Mouse (Mus musculus) spleen, adult 2 months (tissue): ENCODE data around the gene Alyref2. TPM values are rescaled to one million over a fixed set of nuclear protein-coding genes. Genes with fewer than 3 reads are reported as not detected.
"Not testable (repeated sequence)": the region's sequence is repeated elsewhere in the genome, so short reads cannot be mapped to it uniquely, and the experiment has no call there.

ENCODE experiments used
- DNase-seq, 2 experiments: peaks; one replicate each; pipeline versions ENCODE4 v3.0.0 to v3.0.0-alpha.2; 2012 to 2021; ENCODE audit warnings: low spot score in 2 of 2, low read depth in 1 of 2
- H3K27ac ChIP-seq: fragments of 200-500 bp; 2 replicates; pipeline ENCODE4 v1.5.1; 2012; ENCODE audit warnings: low read length, inconsistent platforms; ENCODE audit not compliant: insufficient read depth
- H3K27me3 ChIP-seq: fragments of 200-500 bp; 2 replicates; pipeline ENCODE4 v1.6.1; 2012; ENCODE audit warnings: mild to moderate bottlenecking, moderate library complexity, low read length, inconsistent platforms; ENCODE audit not compliant: control insufficient read depth, insufficient read depth
- H3K36me3 ChIP-seq: fragments of 200-500 bp; 2 replicates; pipeline ENCODE4 v1.6.1; 2012; ENCODE audit warnings: mild to moderate bottlenecking, low read length, inconsistent platforms; ENCODE audit not compliant: control insufficient read depth, insufficient read depth
- H3K4me1 ChIP-seq: fragments of 200-500 bp; 2 replicates; pipeline ENCODE4 v1.6.1; 2011; ENCODE audit warnings: inconsistent platforms; ENCODE audit not compliant: control insufficient read depth, insufficient read depth, insufficient read length
- H3K4me3 ChIP-seq: fragments of 200-500 bp; 2 replicates; pipeline ENCODE4 v1.5.1; 2011; ENCODE audit warnings: mild to moderate bottlenecking, inconsistent platforms; ENCODE audit not compliant: insufficient read depth, insufficient read length; ENCODE audit errors: extremely low read depth
- CTCF ChIP-seq: fragments of 200-500 bp; IDR thresholded peaks from 2 replicates; pipeline ENCODE4 v1.5.1; 2011; ENCODE audit warnings: mild to moderate bottlenecking, inconsistent platforms; ENCODE audit not compliant: insufficient read depth, insufficient read length, insufficient replicate concordance; ENCODE audit errors: extremely low read depth
- POLR2A ChIP-seq: fragments of 200-500 bp; IDR thresholded peaks from 2 replicates; pipeline ENCODE4 v1.6.1; 2011; ENCODE audit warnings: low read depth, low read length, inconsistent platforms
- WGBS: fragments of 180-500 bp; shearing (Covaris S2); methylation state at CpG from one replicate; pipeline ENCODE4 v1.1.7; 2018; 5-methylcytosine and 5-hydroxymethylcytosine counted together
- polyA plus RNA-seq: library from polyadenylated mRNA; depleted of rRNA; stranded (reverse); fragments of >200 nt; gene quantifications from 2 replicates; pipeline ENCODE4 v1.2.3, GENCODE M21; 2012

Alyref2 gene
- polyA plus RNA-seq, 1 experiment = 5.1 TPM

DNA sequence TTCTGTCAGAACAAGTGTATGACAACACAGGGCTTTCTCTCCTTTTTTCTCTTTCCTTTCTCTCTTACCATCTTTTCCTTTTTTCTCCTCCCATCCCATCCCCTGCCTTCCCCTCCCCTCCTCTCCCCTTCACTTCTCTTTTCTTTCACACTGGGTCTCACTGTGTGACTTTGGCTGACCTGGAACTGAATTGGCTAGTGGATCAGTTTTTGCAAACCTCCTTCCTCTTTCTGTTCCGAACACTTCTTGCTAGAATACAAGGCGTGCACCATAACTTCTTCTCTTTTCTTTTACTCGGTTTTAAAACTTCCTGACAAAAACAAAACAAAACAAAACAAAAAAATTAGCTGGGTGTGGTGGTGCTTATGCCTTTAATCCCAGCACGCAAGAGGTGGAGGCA is 36.7 kb upstream of the Alyref2 start:
- DNase-seq = no peak
- TF ChIP-seq POLR2A = no peak
- no peak for TF ChIP-seq CTCF
- peak overlapping the region; percentile 31; the same call in 1 of the 2 replicates for H3K4me3 ChIP-seq
- WGBS = 9% methylated on average over 4 of the region's 4 CpGs
- H3K36me3 ChIP-seq = no peaks in the 10 kb centered on the region
- no peaks in the 10 kb centered on the region for H3K27me3 ChIP-seq
- H3K4me1 ChIP-seq = no peaks in the 10 kb centered on the region; the same call in 1 of the 2 replicates
- H3K27ac ChIP-seq = peak overlapping the region; percentile 52

DNA sequence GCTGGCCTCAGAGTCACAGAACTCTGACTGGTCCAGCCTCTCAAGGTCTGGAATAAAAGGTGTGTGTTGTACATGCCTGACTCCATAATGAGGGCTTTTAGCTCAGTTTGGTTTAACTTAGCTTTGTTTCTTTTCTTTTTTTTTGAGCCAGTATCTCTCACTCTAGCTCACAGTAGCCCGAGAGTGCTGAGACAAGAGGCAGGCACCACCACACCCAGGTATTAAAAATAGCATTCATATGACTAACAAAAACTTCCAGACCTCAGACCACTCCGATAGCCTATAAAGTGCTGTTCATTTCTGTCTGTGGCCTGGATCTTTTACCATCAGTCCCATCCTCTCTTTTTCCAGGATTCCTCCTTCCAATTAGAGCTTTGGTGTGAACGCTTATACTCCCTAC is 33.6 kb upstream of the Alyref2 start:
- TF ChIP-seq POLR2A (no peak), CTCF (no peak)
- H3K4me1 ChIP-seq = no peaks in the 10 kb centered on the region; the same call in 1 of the 2 replicates
- 73% methylated on average over 3 of the region's 3 CpGs for WGBS

DNA sequence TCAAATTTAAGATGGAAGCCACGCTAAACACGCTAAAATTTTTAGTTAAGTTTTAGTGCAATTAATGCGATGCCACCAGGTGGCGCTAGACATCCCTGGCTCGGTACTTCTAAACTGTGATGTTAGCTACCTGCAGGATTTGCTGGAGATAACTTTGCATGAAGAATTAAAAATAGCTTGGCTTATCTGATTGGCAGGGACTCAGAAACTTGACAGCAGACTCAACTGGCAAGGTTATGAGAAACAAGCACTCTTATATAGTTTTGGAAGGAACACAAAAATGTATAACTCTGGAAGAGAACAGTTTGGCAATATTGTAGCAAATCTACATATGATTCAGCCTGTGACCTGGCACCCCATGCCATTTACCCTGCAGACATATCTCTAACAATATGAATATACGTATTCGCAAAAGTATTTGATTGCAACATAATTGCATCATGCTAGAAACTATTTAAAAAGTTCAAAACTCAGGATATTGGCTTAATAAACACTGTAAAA is 32.9 kb upstream of the Alyref2 start:
- Histone ChIP-seq H3K36me3 (no peaks in the 10 kb centered on the region), H3K4me3 (no peak overlapping the region), H3K27ac (no peak overlapping the region), H3K4me1 (no peaks in the 10 kb centered on the region; the same call in 1 of the 2 replicates), H3K27me3 (no peaks in the 10 kb centered on the region)
- WGBS = 24% methylated on average over 7 of the region's 7 CpGs
- DNase-seq = peak; percentile 52 to 55
- TF ChIP-seq CTCF = peak; percentile 44; the same call in 1 of the 2 replicates
- no peak for TF ChIP-seq POLR2A

More for the DNA sequence above, 33.6 kb upstream of the Alyref2 start:
- no peak for DNase-seq
- Histone ChIP-seq H3K4me3 (no peak overlapping the region), H3K27me3 (no peaks in the 10 kb centered on the region), H3K36me3 (no peaks in the 10 kb centered on the region), H3K27ac (no peak overlapping the region)

DNA sequence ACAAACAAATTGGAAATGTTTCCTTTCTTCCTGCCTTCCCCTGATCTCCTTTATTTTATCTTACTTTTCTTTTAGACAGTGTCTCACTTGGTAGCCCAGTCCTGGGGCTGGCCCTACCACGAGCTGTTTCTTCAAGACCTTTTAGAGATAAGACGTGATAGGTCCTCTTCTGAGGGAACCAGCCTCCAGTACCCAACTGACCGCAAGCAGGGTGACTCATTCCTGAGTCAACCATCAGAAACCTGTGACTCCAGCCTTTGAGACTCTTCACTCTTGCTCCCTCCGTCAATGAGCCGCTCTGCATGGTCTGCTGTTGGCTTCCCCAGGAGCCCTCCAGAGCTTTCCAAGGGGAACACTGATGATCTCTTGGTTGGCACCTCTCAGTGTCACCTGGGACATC is 32.4 kb upstream of the Alyref2 start:
- Histone ChIP-seq H3K36me3 (no peaks in the 10 kb centered on the region), H3K27ac (no peak overlapping the region), H3K27me3 (no peaks in the 10 kb centered on the region), H3K4me3 (no peak overlapping the region), H3K4me1 (no peaks in the 10 kb centered on the region)
- DNase-seq = no peak
- TF ChIP-seq CTCF = no peak
- 79% methylated on average over 5 of the region's 5 CpGs for WGBS

- Histone ChIP-seq H3K4me1 (no peaks in the 10 kb centered on the region), H3K27ac (no peak overlapping the region)
- WGBS = 92% methylated on average over 1 of the region's 1 CpGs
Observed at GRCm38 (mm10) chr1:171471452-171471851, 31.8 kb upstream of the Alyref2 start.

GRCm38 (mm10) chr1:171471941-171472340 is 31.3 kb upstream of the Alyref2 start:
- WGBS = 88% methylated on average over 8 of the region's 8 CpGs
- H3K27me3 ChIP-seq, H3K27ac ChIP-seq, H3K4me1 ChIP-seq, DNase-seq, H3K36me3 ChIP-seq, H3K4me3 ChIP-seq: not testable (repeated sequence)

More at GRCm38 (mm10) chr1:171471452-171471851, 31.8 kb upstream of the Alyref2 start:
- DNase-seq = no peak
- Histone ChIP-seq H3K4me3 (no peak overlapping the region), H3K27me3 (no peaks in the 10 kb centered on the region), H3K36me3 (no peaks in the 10 kb centered on the region)
- TF ChIP-seq CTCF = no peak

DNA sequence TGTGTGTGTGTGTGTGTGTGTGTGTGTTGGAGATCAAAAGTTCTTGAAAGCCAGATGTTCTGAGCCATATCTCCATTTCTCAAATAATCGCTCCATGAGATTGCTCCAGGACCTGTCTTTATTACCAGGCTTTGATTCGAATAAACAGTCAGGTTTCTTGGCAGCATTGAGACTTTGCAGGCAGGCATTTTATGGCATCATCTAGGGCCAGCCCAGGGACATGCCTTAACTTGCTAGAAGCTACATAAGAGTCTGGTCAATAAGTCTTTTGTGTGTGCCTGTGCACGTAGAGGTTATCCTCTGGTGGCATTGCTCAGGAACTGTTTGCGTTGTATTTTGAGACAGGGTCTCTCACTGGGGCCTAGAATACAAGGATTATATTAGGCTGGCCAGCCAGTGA is 29.8 kb upstream of the Alyref2 start:
- Histone ChIP-seq H3K27me3 (no peaks in the 10 kb centered on the region), H3K36me3 (no peaks in the 10 kb centered on the region), H3K27ac (no peak overlapping the region), H3K4me3 (no peak overlapping the region), H3K4me1 (no peaks in the 10 kb centered on the region)
- WGBS = 87% methylated on average over 4 of the region's 4 CpGs
- no peak for TF ChIP-seq CTCF
- no peak for TF ChIP-seq POLR2A
- no peak for DNase-seq
